Mouse (Mus musculus): Measurements from ENCODE around the gene Acox3.

- TF ChIP-seq CTCF (IDR thresholded peaks at IDR 0.05; ENCODE audit: borderline replicate concordance, control insufficient read depth, extremely low read depth, insufficient read depth, low read length, poor library complexity) (no peak), POLR2A (IDR thresholded peaks at IDR 0.05; ENCODE audit: control insufficient read depth, extremely low read depth, insufficient read depth, low read length, poor library complexity) (no peak)
These were observed 48.9 kb downstream of the Acox3 start for GRCm38 (mm10) chr5:35631755-35632154.
